Mouse (Mus musculus): ENCODE data around the gene Mcmbp. TPM values are rescaled to one million over a fixed set of nuclear protein-coding genes. Genes with fewer than 3 reads are reported as not detected.
A peak's percentile ranks its signal among the peaks of the same experiment; 100 is the strongest.

Gene Mcmbp
- polyA plus RNA-seq, 1 experiment, result 8.9 TPM

DNA sequence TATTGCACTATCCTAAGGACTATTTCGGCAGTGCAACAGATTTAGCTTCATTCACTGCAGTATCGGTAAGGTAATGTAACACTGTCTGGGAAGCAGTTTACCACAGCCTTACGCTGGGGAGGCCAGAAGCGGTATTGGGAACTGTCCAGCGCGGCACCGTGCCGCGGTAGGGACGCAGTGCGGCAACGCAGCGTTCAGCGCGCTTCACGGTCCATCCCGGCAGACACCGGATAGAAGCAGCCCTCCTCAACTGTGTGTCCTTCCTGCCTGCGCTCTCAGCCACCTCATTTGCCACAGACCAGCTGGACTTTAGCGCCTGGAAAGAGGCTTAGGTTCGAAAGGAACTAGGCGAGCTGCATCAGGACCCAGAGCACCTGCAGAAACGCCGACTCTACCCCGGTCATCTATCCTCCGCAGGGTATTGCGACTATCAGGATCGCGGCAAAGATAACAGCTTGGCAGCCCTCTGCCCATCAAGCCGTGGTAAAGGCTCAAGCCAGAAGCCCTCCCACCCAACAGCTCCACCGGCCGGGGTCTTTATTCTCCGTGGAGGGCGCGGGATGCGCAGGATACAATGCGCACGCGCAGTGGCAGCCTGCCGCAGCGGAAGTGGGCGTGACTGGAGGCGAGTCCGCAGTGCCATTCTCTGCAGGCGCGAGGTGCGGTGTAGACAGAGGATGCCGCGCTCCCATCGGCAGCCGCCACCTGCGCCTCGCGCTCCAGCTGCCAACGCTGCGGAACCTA, 52.3 kb downstream of the Mcmbp start:
- no peaks in the 10 kb centered on the region; the same call in 1 of the 2 replicates for H3K4me1 ChIP-seq (ENCODE audit: control insufficient read depth, insufficient read depth, low read length)
- H3K27me3 ChIP-seq (ENCODE audit: control insufficient read depth, insufficient read depth, low read length), result no peaks in the 10 kb centered on the region
- peak overlapping the region; percentile 89 for H3K4me3 ChIP-seq (ENCODE audit: control insufficient read depth, low read depth, low read length)
- H3K27ac ChIP-seq (ENCODE audit: control insufficient read depth, insufficient read depth, low read depth, low read length), result peak overlapping the region; percentile 55; the same call in 1 of the 2 replicates
- TF ChIP-seq CTCF (IDR thresholded peaks at IDR 0.05; ENCODE audit: control insufficient read depth, insufficient read depth, insufficient replicate concordance, low read depth, low read length), result no peak
- peak; percentile 53; the same call in 1 of the 2 replicates for TF ChIP-seq POLR2A (IDR thresholded peaks at IDR 0.05; ENCODE audit: control insufficient read depth, low read depth, low read length)
- H3K36me3 ChIP-seq (ENCODE audit: control insufficient read depth, insufficient read depth, low read length), result no peaks in the 10 kb centered on the region

DNA sequence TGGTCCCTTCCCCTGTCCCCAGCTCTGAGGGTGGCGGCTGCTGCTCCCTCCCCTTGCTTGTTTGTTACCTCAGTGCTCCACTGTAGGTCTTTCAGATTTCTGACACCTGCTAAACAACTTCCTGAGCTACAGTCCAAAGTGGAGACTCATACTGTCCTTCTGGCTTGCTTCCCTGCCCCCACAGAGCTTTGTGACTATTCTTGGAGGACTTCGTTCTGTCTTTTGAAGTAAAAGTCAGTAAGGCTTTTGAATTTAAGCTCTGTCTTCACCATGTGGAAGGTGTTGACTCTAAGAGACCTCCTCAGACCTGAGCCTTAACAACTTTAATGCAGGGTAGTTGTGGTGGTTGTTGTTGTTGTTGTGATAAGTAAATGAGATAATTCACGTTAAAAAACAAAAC, 61.7 kb downstream of the Mcmbp start:
- TF ChIP-seq CTCF (IDR thresholded peaks at IDR 0.05; ENCODE audit: control insufficient read depth, insufficient read depth, insufficient replicate concordance, low read depth, low read length) (no peak), POLR2A (IDR thresholded peaks at IDR 0.05; ENCODE audit: control insufficient read depth, low read depth, low read length) (no peak)
- Histone ChIP-seq H3K27ac (ENCODE audit: control insufficient read depth, insufficient read depth, low read depth, low read length) (no peak overlapping the region), H3K27me3 (ENCODE audit: control insufficient read depth, insufficient read depth, low read length) (no peaks in the 10 kb centered on the region), H3K4me1 (ENCODE audit: control insufficient read depth, insufficient read depth, low read length) (no peaks in the 10 kb centered on the region), H3K36me3 (ENCODE audit: control insufficient read depth, insufficient read depth, low read length) (no peaks in the 10 kb centered on the region), H3K4me3 (ENCODE audit: control insufficient read depth, low read depth, low read length) (no peak overlapping the region)

DNA sequence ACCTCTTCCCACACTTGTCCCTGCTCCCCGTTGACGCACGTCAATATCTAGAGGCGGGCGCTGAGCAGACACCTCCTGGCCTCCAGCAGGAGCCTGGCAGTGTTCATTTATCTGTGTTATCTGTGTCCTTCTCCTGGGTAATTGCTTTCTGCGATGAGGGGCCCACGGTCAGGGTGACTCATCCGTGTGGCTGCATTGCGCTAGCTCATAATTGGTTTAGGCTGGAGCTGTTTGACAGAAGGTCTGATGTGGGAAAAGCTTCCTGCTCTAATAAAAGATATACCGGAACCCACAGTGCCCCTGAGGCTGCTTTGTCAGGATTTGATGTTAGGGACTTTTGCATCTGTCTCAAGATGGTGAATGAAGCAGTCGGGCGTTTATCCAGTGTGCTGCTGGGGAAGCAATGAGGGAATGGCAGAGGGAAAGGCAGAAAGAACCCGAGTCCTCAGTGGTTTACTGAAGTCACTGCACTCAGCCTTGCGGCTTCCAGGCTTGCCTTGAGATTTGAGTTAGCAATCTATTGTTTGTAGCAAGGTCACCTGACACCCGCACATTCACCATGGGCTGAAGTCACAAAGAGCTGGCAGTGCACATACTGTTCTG, 67.8 kb downstream of the Mcmbp start:
- no peak for TF ChIP-seq CTCF (IDR thresholded peaks at IDR 0.05; ENCODE audit: control insufficient read depth, insufficient read depth, insufficient replicate concordance, low read depth, low read length)
- TF ChIP-seq POLR2A (IDR thresholded peaks at IDR 0.05; ENCODE audit: control insufficient read depth, low read depth, low read length), result no peak
- Histone ChIP-seq H3K27me3 (ENCODE audit: control insufficient read depth, insufficient read depth, low read length) (no peaks in the 10 kb centered on the region), H3K36me3 (ENCODE audit: control insufficient read depth, insufficient read depth, low read length) (no peaks in the 10 kb centered on the region), H3K4me3 (ENCODE audit: control insufficient read depth, low read depth, low read length) (no peak overlapping the region), H3K4me1 (ENCODE audit: control insufficient read depth, insufficient read depth, low read length) (no peaks in the 10 kb centered on the region), H3K27ac (ENCODE audit: control insufficient read depth, insufficient read depth, low read depth, low read length) (no peak overlapping the region)

DNA sequence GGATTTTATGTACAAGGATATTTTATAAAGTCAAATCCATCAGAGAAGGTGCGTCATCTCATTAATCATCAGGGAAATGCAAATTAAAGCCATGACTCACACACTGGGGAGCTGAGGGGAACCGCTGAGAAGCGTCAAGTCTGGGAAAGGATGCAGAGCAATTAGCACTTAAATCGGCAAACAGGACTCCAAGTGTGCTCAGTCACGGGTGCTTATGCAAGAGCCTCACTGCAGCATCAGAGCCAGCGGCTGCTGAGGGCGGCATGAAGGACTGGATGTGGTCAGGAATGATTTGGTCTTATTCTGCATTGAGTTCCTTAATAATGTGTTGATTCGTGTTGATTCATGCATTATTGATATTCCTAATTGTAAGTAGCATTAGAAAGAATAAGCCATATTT, 68.3 kb downstream of the Mcmbp start:
- no peaks in the 10 kb centered on the region for H3K27me3 ChIP-seq (ENCODE audit: control insufficient read depth, insufficient read depth, low read length)
- TF ChIP-seq CTCF (IDR thresholded peaks at IDR 0.05; ENCODE audit: control insufficient read depth, insufficient read depth, insufficient replicate concordance, low read depth, low read length), result no peak
- TF ChIP-seq POLR2A (IDR thresholded peaks at IDR 0.05; ENCODE audit: control insufficient read depth, low read depth, low read length), result no peak
- H3K36me3 ChIP-seq (ENCODE audit: control insufficient read depth, insufficient read depth, low read length), result no peaks in the 10 kb centered on the region
- no peaks in the 10 kb centered on the region for H3K4me1 ChIP-seq (ENCODE audit: control insufficient read depth, insufficient read depth, low read length)
- no peak overlapping the region for H3K27ac ChIP-seq (ENCODE audit: control insufficient read depth, insufficient read depth, low read depth, low read length)
- no peak overlapping the region for H3K4me3 ChIP-seq (ENCODE audit: control insufficient read depth, low read depth, low read length)

DNA sequence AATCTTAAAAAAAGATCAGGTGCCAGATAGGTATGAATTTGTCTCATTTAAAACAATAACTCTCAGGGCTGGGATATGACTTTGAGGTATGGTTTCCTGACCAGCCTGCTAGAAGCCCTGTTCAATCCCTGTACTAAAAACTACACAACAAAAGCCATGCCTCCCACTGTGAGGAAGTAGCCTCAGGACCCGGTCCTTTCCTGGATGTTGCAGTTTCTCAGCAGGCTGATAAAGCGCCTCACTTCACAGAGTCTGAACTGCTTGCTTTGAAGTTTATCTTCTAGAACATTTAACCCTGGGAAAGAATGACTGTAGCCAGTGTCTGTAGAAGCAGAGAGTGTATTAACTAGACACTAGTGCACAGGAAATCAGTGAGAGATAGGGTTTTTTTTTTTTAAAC, 71.5 kb downstream of the Mcmbp start:
- TF ChIP-seq CTCF (IDR thresholded peaks at IDR 0.05; ENCODE audit: control insufficient read depth, insufficient read depth, insufficient replicate concordance, low read depth, low read length) (no peak), POLR2A (IDR thresholded peaks at IDR 0.05; ENCODE audit: control insufficient read depth, low read depth, low read length) (no peak)
- Histone ChIP-seq H3K4me3 (ENCODE audit: control insufficient read depth, low read depth, low read length) (no peak overlapping the region), H3K36me3 (ENCODE audit: control insufficient read depth, insufficient read depth, low read length) (no peaks in the 10 kb centered on the region), H3K27ac (ENCODE audit: control insufficient read depth, insufficient read depth, low read depth, low read length) (no peak overlapping the region), H3K27me3 (ENCODE audit: control insufficient read depth, insufficient read depth, low read length) (no peaks in the 10 kb centered on the region), H3K4me1 (ENCODE audit: control insufficient read depth, insufficient read depth, low read length) (no peaks in the 10 kb centered on the region)

DNA sequence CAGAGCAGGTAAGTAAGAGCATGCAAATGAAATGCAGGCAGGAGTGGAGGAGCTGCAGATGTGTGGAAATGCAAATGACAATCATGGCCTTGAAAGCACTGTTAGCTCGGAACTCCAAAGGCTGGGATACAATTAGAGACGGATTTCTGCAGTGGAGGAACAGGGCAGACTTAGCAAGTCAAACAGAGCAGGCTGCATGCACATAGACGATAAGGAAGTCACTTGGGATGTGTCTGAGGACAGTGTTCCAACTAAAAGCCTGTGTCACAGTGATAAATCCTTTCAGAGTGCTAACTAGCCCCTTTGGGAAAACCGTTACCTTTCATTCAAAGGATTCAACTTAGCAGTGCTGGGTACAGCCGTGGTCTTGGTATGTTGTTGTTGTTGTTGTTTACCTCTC, 72.5 kb downstream of the Mcmbp start:
- no peaks in the 10 kb centered on the region for H3K4me1 ChIP-seq (ENCODE audit: control insufficient read depth, insufficient read depth, low read length)
- TF ChIP-seq POLR2A (IDR thresholded peaks at IDR 0.05; ENCODE audit: control insufficient read depth, low read depth, low read length), result no peak
- TF ChIP-seq CTCF (IDR thresholded peaks at IDR 0.05; ENCODE audit: control insufficient read depth, insufficient read depth, insufficient replicate concordance, low read depth, low read length), result no peak
- H3K27me3 ChIP-seq (ENCODE audit: control insufficient read depth, insufficient read depth, low read length), result no peaks in the 10 kb centered on the region
- no peaks in the 10 kb centered on the region for H3K36me3 ChIP-seq (ENCODE audit: control insufficient read depth, insufficient read depth, low read length)
- H3K4me3 ChIP-seq (ENCODE audit: control insufficient read depth, low read depth, low read length), result no peak overlapping the region
- H3K27ac ChIP-seq (ENCODE audit: control insufficient read depth, insufficient read depth, low read depth, low read length), result no peak overlapping the region

DNA sequence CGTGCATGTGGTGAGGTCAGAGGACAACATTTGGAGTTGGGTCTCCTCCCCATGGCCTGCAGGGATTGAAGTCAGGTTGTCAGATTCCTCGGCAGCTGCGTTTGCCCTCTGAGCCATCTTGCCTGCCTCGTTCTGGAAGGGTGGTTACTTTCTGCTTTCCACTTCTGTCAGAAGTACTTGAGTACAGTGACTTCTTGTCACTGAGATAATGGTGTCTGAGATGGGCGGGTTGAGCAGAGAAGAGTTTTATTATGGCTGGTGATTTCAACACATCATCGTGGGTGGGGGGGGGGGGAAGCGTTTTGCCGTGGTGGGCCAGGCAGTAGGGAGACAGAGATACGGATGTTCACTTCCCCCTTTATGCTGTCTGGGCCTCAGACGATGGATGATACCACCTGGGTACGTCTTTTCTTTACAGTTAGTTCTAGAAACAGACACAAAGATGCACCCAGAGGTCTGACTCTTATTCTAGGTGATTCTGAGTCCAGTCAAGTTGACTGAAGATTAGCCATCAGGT, 75.4 kb downstream of the Mcmbp start:
- Histone ChIP-seq H3K27me3 (ENCODE audit: control insufficient read depth, insufficient read depth, low read length) (no peaks in the 10 kb centered on the region), H3K36me3 (ENCODE audit: control insufficient read depth, insufficient read depth, low read length) (no peaks in the 10 kb centered on the region), H3K4me1 (ENCODE audit: control insufficient read depth, insufficient read depth, low read length) (no peaks in the 10 kb centered on the region), H3K4me3 (ENCODE audit: control insufficient read depth, low read depth, low read length) (no peak overlapping the region), H3K27ac (ENCODE audit: control insufficient read depth, insufficient read depth, low read depth, low read length) (no peak overlapping the region)
- TF ChIP-seq POLR2A (IDR thresholded peaks at IDR 0.05; ENCODE audit: control insufficient read depth, low read depth, low read length) (no peak), CTCF (IDR thresholded peaks at IDR 0.05; ENCODE audit: control insufficient read depth, insufficient read depth, insufficient replicate concordance, low read depth, low read length) (no peak)
